9 mouse cellular contexts compared by ENCODE assay signal in the genomic region with DNA sequence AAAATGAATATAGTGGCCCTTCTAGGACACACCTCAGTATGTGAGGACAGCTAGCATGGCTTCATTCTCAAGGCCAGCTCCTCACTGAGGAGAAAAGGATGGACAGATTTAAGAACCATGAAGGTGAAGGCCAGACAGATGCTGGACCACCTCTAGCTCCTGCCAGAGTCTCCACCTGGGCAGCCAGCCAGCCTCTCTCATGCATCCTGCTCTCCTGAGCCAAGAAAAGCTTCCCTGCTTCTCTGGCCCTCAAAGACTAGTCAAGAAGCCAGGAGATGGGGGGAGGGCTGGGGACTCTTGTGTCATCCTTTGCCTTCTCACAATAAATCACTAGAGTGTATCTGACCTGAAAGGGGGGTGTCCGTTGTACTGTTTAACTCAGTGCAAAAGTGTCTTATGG. TPM values are rescaled to one million over a fixed set of nuclear protein-coding genes. Genes with fewer than 3 reads are reported as not detected.
DNase-seq lines count a peak whose midpoint lies in the region; ATAC-seq and TF ChIP-seq lines count a peak whose summit lies in the region.
"Had no signal": no experiment of that assay in that cellular context is flagged by ENCODE, and none has a peak within 500 bp of the region (broad histone marks: within the 10 kb centered on the region; RNA-seq: fewer than 3 reads in every experiment).

No protein-coding gene starts in this region.

- no peak overlapping the region for H3K4me3 ChIP-seq in limb, embryonic 13.5 days
- no peak overlapping the region for H3K4me3 ChIP-seq in limb, embryonic 10.5 days

- TF ChIP-seq POLR2A in brain, embryonic 14.5 days (IDR thresholded peaks at IDR 0.05; ENCODE audit: borderline replicate concordance, extremely low read depth, insufficient read depth, insufficient read length, poor library complexity, severe bottlenecking): no peak

- no peak overlapping the region for H3K4me2 ChIP-seq in limb, embryonic 13.5 days (replicated peaks)

- no peaks in the 10 kb centered on the region for H3K9me3 ChIP-seq in limb, embryonic 13.5 days
- no peaks in the 10 kb centered on the region for H3K9me3 ChIP-seq in limb, embryonic 10.5 days (replicated peaks)

- peaks cover 29% of the 10 kb centered on the region for H3K4me1 ChIP-seq in limb, embryonic 13.5 days
- peaks cover 23% of the 10 kb centered on the region for H3K4me1 ChIP-seq in limb, embryonic 10.5 days

- 93% methylated on average over 1 of the region's 1 CpGs for WGBS in limb, embryonic 13.5 days
- WGBS in limb, embryonic 10.5 days: 93% methylated on average over 1 of the region's 1 CpGs

- ATAC-seq in limb, embryonic 13.5 days (ENCODE audit: low FRiP score, low read depth): 0 out of 2 replicates have a peak, but pooled peaks have one; percentile 15
- ATAC-seq: Patski had no signal

- no peak overlapping the region; the same call in 1 of the 2 replicates for H3K27ac ChIP-seq in limb, embryonic 13.5 days
- H3K27ac ChIP-seq in limb, embryonic 10.5 days: no peak overlapping the region
- H3K27ac ChIP-seq: liver, embryonic 14.5 days had no signal

- no peak overlapping the region for H3K9ac ChIP-seq in limb, embryonic 13.5 days
- H3K9ac ChIP-seq: liver, embryonic 14.5 days had no signal

- no peak for TF ChIP-seq CTCF in brain, embryonic 14.5 days (IDR thresholded peaks at IDR 0.05; ENCODE audit: borderline replicate concordance, extremely low read depth, insufficient read depth, insufficient read length)

- intact Hi-C loops in gastrocnemius, postnatal 14 days (cut with DNase I; ENCODE audit: low total_unique reads): no loop called here

- no peak for DNase-seq in limb, embryonic 10.5 days (ENCODE audit: low spot score)
- peak; percentile 32 for DNase-seq in brain, embryonic 14.5 days (ENCODE audit: low read depth)
- DNase-seq in gastrocnemius, postnatal 14 days: peak; percentile 64
- DNase-seq in kidney, postnatal 36 days: peak; percentile 36 to 68
- no peak for DNase-seq in layer of hippocampus, adult 11-12 months (ENCODE audit: low spot score)
- no peak for DNase-seq in frontal cortex, postnatal 25 days (ENCODE audit: low spot score in 2 of 2)

- H3K36me3 ChIP-seq in limb, embryonic 13.5 days: peaks cover 51% of the 10 kb centered on the region
- peaks cover 65% of the 10 kb centered on the region for H3K36me3 ChIP-seq in limb, embryonic 10.5 days

- no peaks in the 10 kb centered on the region for H3K27me3 ChIP-seq in limb, embryonic 13.5 days
- no peaks in the 10 kb centered on the region for H3K27me3 ChIP-seq in limb, embryonic 10.5 days (ENCODE audit: low read depth, poor library complexity, severe bottlenecking)
- H3K27me3 ChIP-seq: Patski had no signal

RNA-seq across cellular contexts. Expression of gene Ptgfrn, which starts 31.7 kb away (rescaled TPM):
- polyA plus RNA-seq in limb, embryonic 13.5 days (2015; fragmentation: Nextera tagmentation; extraction: Ambion mirVana): 6.6 and 6.7 TPM in 2 replicates
- 3.4 and 4.0 TPM in 2 replicates for polyA plus RNA-seq in limb, embryonic 10.5 days (2016; fragmentation: Nextera tagmentation; extraction: Ambion mirVana)
- 13.6 and 20.8 TPM in 2 replicates for polyA plus RNA-seq in brain, embryonic 14.5 days (2012; rRNA removed)
- 10 to 100 TPM; 31.6 to 39.6 TPM for total RNA-seq in gastrocnemius, postnatal 14 days (2021)

RNA-seq across cellular contexts. Expression of gene Cd101, which starts 49.0 kb away (rescaled TPM):
- polyA plus RNA-seq in limb, embryonic 13.5 days (2015; fragmentation: Nextera tagmentation; extraction: Ambion mirVana): 0.11 TPM in 1 of 2 replicates, not detected in the other
- 0.04 TPM in 1 of 2 replicates, not detected in the other for polyA plus RNA-seq in limb, embryonic 10.5 days (2016; fragmentation: Nextera tagmentation; extraction: Ambion mirVana)
- polyA plus RNA-seq in brain, embryonic 14.5 days (2012; rRNA removed): 0.08 and 0.14 TPM in 2 replicates
- under 1 TPM; 0.39 to 0.55 TPM for total RNA-seq in gastrocnemius, postnatal 14 days (2021)
- polyA plus RNA-seq: Patski had no signal

Comparison
In these comparisons a context has a peak if more than half of its experiments do, and no peak if none do; other contexts are left out.
1. DNase-seq: peak in brain, embryonic 14.5 days (single experiment), gastrocnemius, postnatal 14 days (single experiment) and kidney, postnatal 36 days (2 of 2); none in limb, embryonic 10.5 days (single experiment), layer of hippocampus, adult 11-12 months (single experiment) and frontal cortex, postnatal 25 days (0 of 2).